Mouse (Mus musculus) stomach, postnatal 0 days (tissue): ENCODE measurements at regions not wholly inside any gene's neighbourhood (a gene's known extent, or its start where the extent isn't known, plus 50 kb on each side); places are given as distances from the start of the nearest gene placed in this dataset.

Experiments used
- ATAC-seq: fragments of 200-750 bp; cut with Nextera tagmentation; 2 replicates; pipeline ENCODE4 v1.8.0; 2017; ENCODE audit not compliant: low FRiP score, low TSS enrichment
- DNase-seq: peaks from one replicate; pipeline ENCODE4 v3.0.0-alpha.2; 2016; ENCODE audit warnings: low spot score
- H3K27ac ChIP-seq: fragments of 300-500 bp; sonication (generic); replicated peaks from 2 replicates; pipeline ENCODE4 v1.5.1; 2014; ENCODE audit warnings: mild to moderate bottlenecking, control low read depth
- H3K27me3 ChIP-seq: fragments of 300-500 bp; sonication (generic); 2 replicates; pipeline ENCODE4 v1.6.1; 2014; ENCODE audit warnings: low read length; ENCODE audit not compliant: control insufficient read depth, insufficient read depth
- H3K36me3 ChIP-seq: fragments of 300-500 bp; sonication (generic); 2 replicates; pipeline ENCODE4 v1.6.1; 2014; ENCODE audit warnings: low read length, mixed read lengths; ENCODE audit not compliant: control insufficient read depth, insufficient read depth
- H3K4me1 ChIP-seq: fragments of 300-500 bp; sonication (generic); replicated peaks from 2 replicates; pipeline ENCODE4 v1.6.1; 2014; ENCODE audit warnings: antibody characterized with exemption; ENCODE audit not compliant: control insufficient read depth, insufficient read depth
- H3K4me2 ChIP-seq: fragments of 300-500 bp; sonication (generic); replicated peaks from 2 replicates; pipeline ENCODE4 v1.6.1; 2014; ENCODE audit warnings: low read depth, mild to moderate bottlenecking, control low read depth, moderate library complexity
- H3K4me3 ChIP-seq: fragments of 300-500 bp; sonication (generic); 2 replicates; pipeline ENCODE4 v1.5.1; 2014; ENCODE audit warnings: low read depth, low read length, control low read depth
- H3K9ac ChIP-seq: fragments of 300-500 bp; sonication (generic); 2 replicates; pipeline ENCODE4 v1.6.1; 2014; ENCODE audit warnings: mild to moderate bottlenecking, low read length, control low read depth, mixed read lengths
- H3K9me3 ChIP-seq: fragments of 300-500 bp; sonication (generic); 2 replicates; pipeline ENCODE4 v1.6.1; 2016; ENCODE audit warnings: low read length; ENCODE audit not compliant: control insufficient read depth
- CTCF ChIP-seq: IDR thresholded peaks from 2 replicates; pipeline ENCODE4 v1.5.1; 2016; ENCODE audit warnings: antibody characterized with exemption, low read depth, mild to moderate bottlenecking, moderate library complexity
- EP300 ChIP-seq: optimal IDR thresholded peaks from 2 replicates; pipeline ENCODE3; 2016; ENCODE audit warnings: antibody characterized with exemption
- WGBS: fragments of 180-500 bp; shearing (Covaris S2); extraction: QIAGEN DNeasy Blood & Tissue Kit; methylation state at CpG from one replicate; pipeline ENCODE4 v1.1.7; 2014; 5-methylcytosine and 5-hydroxymethylcytosine counted together

DNA sequence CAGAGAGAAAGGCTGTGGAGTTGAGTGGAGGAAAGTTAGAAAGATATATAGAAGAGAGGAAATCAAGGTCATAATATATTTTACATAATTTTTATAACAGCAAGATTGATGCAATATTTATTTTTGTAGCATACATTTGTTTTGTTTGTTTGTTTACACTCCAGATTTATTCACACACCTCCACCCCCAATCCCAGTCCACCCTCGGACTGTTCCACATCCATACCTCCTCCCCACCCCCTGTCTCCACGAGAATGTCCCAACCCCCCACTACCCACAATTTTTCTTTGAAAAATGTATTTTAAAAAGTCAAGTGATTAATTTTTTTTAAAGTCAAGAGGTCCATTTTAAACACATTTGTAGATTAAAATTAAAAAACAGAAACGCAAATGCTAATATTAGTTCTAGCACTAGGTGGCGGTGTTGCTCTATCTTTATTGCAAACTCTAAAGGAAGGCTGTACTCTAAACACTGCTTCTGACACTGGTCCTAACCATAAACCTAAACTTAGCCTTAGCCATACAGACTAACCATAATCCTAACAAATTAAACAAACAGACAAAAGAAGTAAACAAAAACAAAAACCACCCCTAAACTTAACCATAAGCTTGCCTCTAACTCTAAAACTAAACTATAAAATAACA, 67.8 kb downstream of the Olfr1505 start:
- H3K4me1 ChIP-seq = no peaks in the 10 kb centered on the region
- TF ChIP-seq EP300 (no peak), CTCF (peak; percentile 82)
- H3K4me3 ChIP-seq = no peak overlapping the region
- no peak overlapping the region for H3K9ac ChIP-seq
- H3K4me2 ChIP-seq = no peak overlapping the region
- no peaks in the 10 kb centered on the region for H3K36me3 ChIP-seq
- H3K27ac ChIP-seq = no peak overlapping the region
- DNase-seq (no peak), ATAC-seq (no peak)
- 19% methylated on average over 4 of the region's 4 CpGs for WGBS
- no peaks in the 10 kb centered on the region for H3K9me3 ChIP-seq
- H3K27me3 ChIP-seq = no peaks in the 10 kb centered on the region

DNA sequence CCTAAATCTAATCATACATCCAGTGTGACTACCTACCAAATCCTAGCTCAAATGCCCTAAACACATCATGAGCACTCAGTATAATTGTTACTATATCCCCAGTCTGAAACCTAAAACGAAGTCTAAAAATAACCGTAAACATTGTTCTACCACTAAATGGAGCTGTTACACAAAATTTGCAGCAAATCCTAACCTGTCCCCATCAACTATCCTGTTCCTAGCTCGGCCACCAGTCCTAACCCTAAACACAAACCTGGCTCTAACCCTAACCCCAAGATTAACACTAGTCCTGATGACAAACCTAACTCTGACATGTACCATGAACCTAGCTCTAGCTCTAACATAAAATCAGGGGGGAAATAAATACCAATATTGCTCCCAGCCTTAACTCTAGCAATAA, 69.5 kb downstream of the Olfr1505 start:
- peak; percentile 46 for TF ChIP-seq CTCF
- TF ChIP-seq EP300 = no peak
- Histone ChIP-seq H3K9ac (no peak overlapping the region), H3K9me3 (no peaks in the 10 kb centered on the region), H3K4me1 (no peaks in the 10 kb centered on the region), H3K36me3 (no peaks in the 10 kb centered on the region), H3K4me3 (no peak overlapping the region), H3K27ac (no peak overlapping the region), H3K27me3 (no peaks in the 10 kb centered on the region), H3K4me2 (no peak overlapping the region)
- ATAC-seq (no peak), DNase-seq (no peak)
- 57% methylated on average over 3 of the region's 3 CpGs for WGBS
